19 mouse cellular contexts compared by ENCODE assay signal in the genomic region with DNA sequence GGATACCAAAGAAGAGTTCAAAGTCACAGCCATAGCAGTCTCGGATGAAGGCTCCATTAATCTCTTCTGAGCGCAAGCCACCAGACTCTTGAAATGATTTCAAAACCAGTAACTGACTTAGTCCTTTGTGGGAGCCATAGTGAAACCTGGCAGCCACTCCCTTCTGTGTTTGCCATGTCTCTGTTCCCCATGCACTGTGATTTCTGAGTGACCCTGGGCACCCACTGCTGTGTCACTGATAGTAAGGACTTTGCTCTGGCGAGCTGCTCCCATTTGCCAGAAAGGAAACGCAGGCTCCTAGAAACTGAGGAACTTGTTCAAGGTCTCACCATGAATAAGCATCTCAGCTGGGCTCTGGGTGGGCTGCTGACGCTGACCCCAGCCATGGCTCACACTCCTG.
"Had no signal": no experiment of that assay in that cellular context is flagged by ENCODE, and none has a peak within 500 bp of the region (broad histone marks: within the 10 kb centered on the region; RNA-seq: fewer than 3 reads in every experiment).

No protein-coding gene starts in this region.

- H3K9me3 ChIP-seq: midbrain, embryonic 10.5 days; midbrain, embryonic 12.5 days; neural tube, embryonic 13.5 days; neural tube, embryonic 15.5 days; stomach, embryonic 15.5 days had no signal

- H3K4me2 ChIP-seq: lung, embryonic 14.5 days; midbrain, embryonic 12.5 days; neural tube, embryonic 13.5 days; neural tube, embryonic 15.5 days; stomach, embryonic 15.5 days had no signal

- H3K4me1 ChIP-seq: midbrain, embryonic 12.5 days had no signal

- H3K27ac ChIP-seq: midbrain, embryonic 10.5 days; midbrain, embryonic 12.5 days; neural tube, embryonic 13.5 days; neural tube, embryonic 15.5 days; stomach, embryonic 15.5 days had no signal

- ATAC-seq: midbrain, embryonic 16.5 days had no signal

- H3K9ac ChIP-seq: lung, embryonic 14.5 days; midbrain, embryonic 12.5 days; neural tube, embryonic 13.5 days; neural tube, embryonic 15.5 days; stomach, embryonic 15.5 days had no signal

- DNase-seq: lung, adult 18-20 months; lung, embryonic 14.5 days; lung, postnatal 10 days; lung, postnatal 4 days; midbrain, embryonic 14.5 days; retina, postnatal 1 day; right cerebral cortex, adult 18-20 months; right cerebral cortex, postnatal 25 days; right cerebral cortex, postnatal 4 days; thymus, adult 18-20 months; thymus, postnatal 14 days; thymus, postnatal 36 days had no signal

- H3K4me3 ChIP-seq: midbrain, embryonic 10.5 days; midbrain, embryonic 12.5 days; myocyte; neural tube, embryonic 13.5 days; neural tube, embryonic 15.5 days; stomach, embryonic 15.5 days had no signal

- H3K27me3 ChIP-seq: neural tube, embryonic 13.5 days; neural tube, embryonic 15.5 days; stomach, embryonic 15.5 days had no signal

- H3K36me3 ChIP-seq: midbrain, embryonic 10.5 days; midbrain, embryonic 12.5 days; neural tube, embryonic 13.5 days; neural tube, embryonic 15.5 days; stomach, embryonic 15.5 days had no signal
